Mouse (Mus musculus): Measurements from ENCODE around the gene Smc3. TPM values are rescaled to one million over a fixed set of nuclear protein-coding genes. Genes with fewer than 3 reads are reported as not detected.
A peak's percentile ranks its signal among the peaks of the same experiment; 100 is the strongest.

Gene Smc3
- polyA plus RNA-seq, 1 experiment from 2014 or later, result 95.3 TPM

DNA sequence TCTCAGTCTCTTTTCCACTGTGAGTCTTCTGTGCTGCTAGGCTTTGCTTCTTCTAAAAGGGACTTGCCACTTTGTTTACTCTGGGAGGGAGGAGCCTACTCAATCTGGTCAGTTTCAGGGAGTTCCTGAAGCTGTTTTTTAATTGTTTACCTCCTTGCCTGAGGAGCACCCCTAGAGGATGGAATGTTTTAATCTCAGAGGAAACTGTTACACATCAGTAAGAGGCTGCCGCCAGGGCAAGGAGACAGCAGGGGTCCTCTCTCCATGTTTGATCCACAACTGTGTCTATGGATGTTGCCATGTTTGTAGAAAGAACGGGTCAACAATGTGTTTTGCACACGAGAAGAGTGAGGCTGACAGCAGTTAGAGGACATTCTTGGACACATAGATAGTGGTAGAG lies 39.8 kb upstream of the Smc3 start:
- no peak overlapping the region for H3K27ac ChIP-seq (ENCODE audit: low read depth, low read length)
- no peak for DNase-seq (ENCODE audit: low spot score)
- H3K4me1 ChIP-seq (replicated peaks; ENCODE audit: control insufficient read depth, insufficient read depth, low read length), result no peaks in the 10 kb centered on the region
- no peak overlapping the region for H3K4me3 ChIP-seq (ENCODE audit: low read depth, low read length)
- WGBS, result 82% methylated on average over 3 of the region's 3 CpGs
- no peaks in the 10 kb centered on the region for H3K36me3 ChIP-seq (ENCODE audit: control insufficient read depth, insufficient read depth, low read length)
- no peak for ATAC-seq (ENCODE audit: low FRiP score)
- H3K4me2 ChIP-seq (replicated peaks; ENCODE audit: low read depth, low read length), result no peak overlapping the region
- no peak overlapping the region for H3K9ac ChIP-seq (ENCODE audit: low read depth, low read length)
- H3K9me3 ChIP-seq (ENCODE audit: control insufficient read depth, low read length), result no peaks in the 10 kb centered on the region
- no peaks in the 10 kb centered on the region for H3K27me3 ChIP-seq (ENCODE audit: control insufficient read depth, insufficient read depth, low read length)

DNA sequence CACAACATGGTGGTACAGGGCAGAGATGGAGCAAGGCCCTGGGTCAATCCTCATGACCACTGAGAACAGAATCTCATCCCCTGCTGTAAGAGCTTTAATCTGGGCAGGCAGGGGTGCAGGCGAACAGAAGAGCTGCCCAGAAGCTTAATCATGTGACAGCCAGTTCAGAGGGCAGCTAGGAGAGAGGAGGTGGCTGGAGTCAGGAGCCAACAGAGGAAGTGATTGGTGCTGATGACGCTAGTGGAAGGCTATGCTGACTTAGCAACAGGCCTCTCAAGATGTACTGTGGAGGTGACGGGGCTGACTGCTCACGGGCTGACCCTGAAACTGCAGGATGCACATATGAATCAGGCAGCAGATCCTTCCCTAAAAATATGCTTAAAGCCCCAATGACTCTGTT lies 36.0 kb upstream of the Smc3 start:
- H3K4me1 ChIP-seq (replicated peaks; ENCODE audit: control insufficient read depth, insufficient read depth, low read length), result no peaks in the 10 kb centered on the region
- H3K4me2 ChIP-seq (replicated peaks; ENCODE audit: low read depth, low read length), result no peak overlapping the region
- no peaks in the 10 kb centered on the region for H3K9me3 ChIP-seq (ENCODE audit: control insufficient read depth, low read length)
- H3K27me3 ChIP-seq (ENCODE audit: control insufficient read depth, insufficient read depth, low read length), result no peaks in the 10 kb centered on the region
- H3K36me3 ChIP-seq (ENCODE audit: control insufficient read depth, insufficient read depth, low read length), result no peaks in the 10 kb centered on the region
- H3K27ac ChIP-seq (ENCODE audit: low read depth, low read length), result no peak overlapping the region
- ATAC-seq (ENCODE audit: low FRiP score) (no peak), DNase-seq (ENCODE audit: low spot score) (no peak)
- H3K4me3 ChIP-seq (ENCODE audit: low read depth, low read length), result no peak overlapping the region
- WGBS, result 58% methylated on average over 4 of the region's 4 CpGs
- H3K9ac ChIP-seq (ENCODE audit: low read depth, low read length), result no peak overlapping the region

DNA sequence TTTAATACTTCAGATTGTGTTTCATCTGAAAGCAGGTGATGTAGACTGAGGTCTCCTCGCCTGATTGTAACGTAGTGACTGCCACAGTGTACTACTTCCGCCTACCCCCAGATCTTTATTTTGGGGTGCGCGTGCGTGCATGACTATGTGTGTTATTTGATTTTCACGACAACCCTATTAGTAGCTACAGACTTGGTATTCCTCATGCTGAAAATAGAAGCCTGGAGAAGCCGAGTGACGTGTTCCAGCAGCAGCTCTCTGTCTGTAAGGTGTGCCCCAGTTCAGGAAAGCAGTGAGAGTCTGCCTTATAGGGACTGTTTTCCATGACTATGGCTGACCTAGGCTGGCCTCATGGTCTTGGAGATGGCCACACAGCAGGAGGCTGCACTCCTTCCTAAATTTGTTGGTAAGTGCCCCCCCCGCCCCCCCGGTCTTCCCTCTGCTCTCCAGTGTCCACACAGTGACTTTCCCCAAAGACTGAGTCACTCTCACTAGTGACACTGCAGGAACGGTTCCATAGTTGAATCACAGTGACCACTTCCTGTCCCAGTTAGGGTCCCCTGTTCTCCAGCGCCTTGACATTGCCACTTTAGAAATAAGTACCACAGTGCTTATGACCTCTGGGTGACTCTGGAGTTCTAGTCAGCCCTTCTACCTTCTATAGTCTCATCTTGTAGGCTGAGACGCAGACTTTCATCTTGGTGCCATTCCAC lies 34.5 kb upstream of the Smc3 start:
- Histone ChIP-seq H3K27me3 (ENCODE audit: control insufficient read depth, insufficient read depth, low read length) (no peaks in the 10 kb centered on the region), H3K36me3 (ENCODE audit: control insufficient read depth, insufficient read depth, low read length) (no peaks in the 10 kb centered on the region), H3K4me1 (replicated peaks; ENCODE audit: control insufficient read depth, insufficient read depth, low read length) (no peaks in the 10 kb centered on the region), H3K4me2 (replicated peaks; ENCODE audit: low read depth, low read length) (no peak overlapping the region), H3K4me3 (ENCODE audit: low read depth, low read length) (no peak overlapping the region), H3K27ac (ENCODE audit: low read depth, low read length) (no peak overlapping the region), H3K9ac (ENCODE audit: low read depth, low read length) (no peak overlapping the region), H3K9me3 (ENCODE audit: control insufficient read depth, low read length) (no peaks in the 10 kb centered on the region)
- 93% methylated on average over 14 of the region's 14 CpGs for WGBS
- ATAC-seq (ENCODE audit: low FRiP score) (no peak), DNase-seq (ENCODE audit: low spot score) (no peak)

DNA sequence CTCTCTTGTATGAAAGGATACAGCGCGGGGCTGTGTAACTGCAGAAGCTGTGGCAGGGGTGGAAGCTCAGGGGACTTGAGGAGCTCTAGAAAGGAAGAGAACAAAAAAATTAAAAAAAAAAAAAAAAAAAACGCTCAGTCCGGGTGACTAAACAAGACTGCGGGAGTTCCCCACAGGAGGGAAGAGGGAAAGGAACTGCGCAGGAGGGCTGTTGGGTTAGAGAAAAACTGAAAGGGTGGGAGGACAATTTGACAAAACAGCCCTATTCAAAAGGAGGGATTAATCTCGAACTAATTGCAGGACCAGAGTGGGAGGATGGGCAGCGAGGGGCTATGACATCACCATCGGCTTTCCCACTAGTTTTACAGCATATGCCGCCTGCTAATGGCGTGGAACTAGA lies 32.3 kb upstream of the Smc3 start:
- DNase-seq (ENCODE audit: low spot score) (peak; percentile 18), ATAC-seq (ENCODE audit: low FRiP score) (no peak)
- H3K4me1 ChIP-seq (replicated peaks; ENCODE audit: control insufficient read depth, insufficient read depth, low read length), result no peaks in the 10 kb centered on the region
- WGBS, result 19% methylated on average over 11 of the region's 11 CpGs
- H3K27ac ChIP-seq (ENCODE audit: low read depth, low read length), result no peak overlapping the region
- H3K9ac ChIP-seq (ENCODE audit: low read depth, low read length), result no peak overlapping the region
- no peak overlapping the region; the same call in 1 of the 2 replicates for H3K4me2 ChIP-seq (replicated peaks; ENCODE audit: low read depth, low read length)
- no peak overlapping the region for H3K4me3 ChIP-seq (ENCODE audit: low read depth, low read length)
- no peaks in the 10 kb centered on the region for H3K27me3 ChIP-seq (ENCODE audit: control insufficient read depth, insufficient read depth, low read length)
- no peaks in the 10 kb centered on the region for H3K36me3 ChIP-seq (ENCODE audit: control insufficient read depth, insufficient read depth, low read length)
- H3K9me3 ChIP-seq (ENCODE audit: control insufficient read depth, low read length), result no peaks in the 10 kb centered on the region

DNA sequence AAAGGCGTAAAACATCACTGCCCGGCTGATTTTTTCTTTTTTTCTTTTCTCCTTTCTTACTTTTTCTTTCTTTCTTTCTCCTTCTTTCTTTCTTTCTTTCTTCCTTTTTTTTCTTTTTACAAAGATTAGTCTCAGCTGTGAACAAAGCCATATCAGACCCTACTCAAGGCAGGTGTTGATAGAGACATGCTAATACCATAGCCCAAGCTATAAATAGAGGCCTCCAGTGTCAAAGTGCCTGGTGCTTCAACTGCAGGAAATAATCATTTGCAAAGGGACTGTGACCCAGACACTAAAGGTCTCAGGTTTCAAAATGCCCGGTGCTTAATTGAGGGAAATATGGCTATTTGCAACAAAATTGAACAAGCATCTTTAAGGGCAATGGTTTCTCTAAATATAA lies 31.6 kb upstream of the Smc3 start:
- no peak overlapping the region for H3K9ac ChIP-seq (ENCODE audit: low read depth, low read length)
- DNase-seq (ENCODE audit: low spot score), result no peak
- H3K9me3 ChIP-seq (ENCODE audit: control insufficient read depth, low read length), result no peaks in the 10 kb centered on the region
- H3K4me3 ChIP-seq (ENCODE audit: low read depth, low read length), result no peak overlapping the region
- H3K36me3 ChIP-seq (ENCODE audit: control insufficient read depth, insufficient read depth, low read length), result no peaks in the 10 kb centered on the region
- ATAC-seq (ENCODE audit: low FRiP score), result no peak
- no peaks in the 10 kb centered on the region for H3K27me3 ChIP-seq (ENCODE audit: control insufficient read depth, insufficient read depth, low read length)
- H3K4me1 ChIP-seq (replicated peaks; ENCODE audit: control insufficient read depth, insufficient read depth, low read length), result no peaks in the 10 kb centered on the region
- no peak overlapping the region for H3K27ac ChIP-seq (ENCODE audit: low read depth, low read length)
- no peak overlapping the region for H3K4me2 ChIP-seq (replicated peaks; ENCODE audit: low read depth, low read length)
- 84% methylated on average over 3 of the region's 3 CpGs for WGBS

- 84% methylated on average over 4 of the region's 4 CpGs for WGBS
- no peaks in the 10 kb centered on the region for H3K27me3 ChIP-seq (ENCODE audit: control insufficient read depth, insufficient read depth, low read length)
- DNase-seq (ENCODE audit: low spot score) (no peak), ATAC-seq (ENCODE audit: low FRiP score) (no peak)
- H3K4me1 ChIP-seq (replicated peaks; ENCODE audit: control insufficient read depth, insufficient read depth, low read length), result no peaks in the 10 kb centered on the region
- H3K27ac ChIP-seq (ENCODE audit: low read depth, low read length), result no peak overlapping the region
- no peak overlapping the region for H3K4me3 ChIP-seq (ENCODE audit: low read depth, low read length)
- no peaks in the 10 kb centered on the region for H3K36me3 ChIP-seq (ENCODE audit: control insufficient read depth, insufficient read depth, low read length)
- no peak overlapping the region for H3K4me2 ChIP-seq (replicated peaks; ENCODE audit: low read depth, low read length)
- H3K9ac ChIP-seq (ENCODE audit: low read depth, low read length), result no peak overlapping the region
- H3K9me3 ChIP-seq (ENCODE audit: control insufficient read depth, low read length), result no peaks in the 10 kb centered on the region
Observed at GRCm38 (mm10) chr19:53571056-53571455, 29.1 kb upstream of the Smc3 start.

DNA sequence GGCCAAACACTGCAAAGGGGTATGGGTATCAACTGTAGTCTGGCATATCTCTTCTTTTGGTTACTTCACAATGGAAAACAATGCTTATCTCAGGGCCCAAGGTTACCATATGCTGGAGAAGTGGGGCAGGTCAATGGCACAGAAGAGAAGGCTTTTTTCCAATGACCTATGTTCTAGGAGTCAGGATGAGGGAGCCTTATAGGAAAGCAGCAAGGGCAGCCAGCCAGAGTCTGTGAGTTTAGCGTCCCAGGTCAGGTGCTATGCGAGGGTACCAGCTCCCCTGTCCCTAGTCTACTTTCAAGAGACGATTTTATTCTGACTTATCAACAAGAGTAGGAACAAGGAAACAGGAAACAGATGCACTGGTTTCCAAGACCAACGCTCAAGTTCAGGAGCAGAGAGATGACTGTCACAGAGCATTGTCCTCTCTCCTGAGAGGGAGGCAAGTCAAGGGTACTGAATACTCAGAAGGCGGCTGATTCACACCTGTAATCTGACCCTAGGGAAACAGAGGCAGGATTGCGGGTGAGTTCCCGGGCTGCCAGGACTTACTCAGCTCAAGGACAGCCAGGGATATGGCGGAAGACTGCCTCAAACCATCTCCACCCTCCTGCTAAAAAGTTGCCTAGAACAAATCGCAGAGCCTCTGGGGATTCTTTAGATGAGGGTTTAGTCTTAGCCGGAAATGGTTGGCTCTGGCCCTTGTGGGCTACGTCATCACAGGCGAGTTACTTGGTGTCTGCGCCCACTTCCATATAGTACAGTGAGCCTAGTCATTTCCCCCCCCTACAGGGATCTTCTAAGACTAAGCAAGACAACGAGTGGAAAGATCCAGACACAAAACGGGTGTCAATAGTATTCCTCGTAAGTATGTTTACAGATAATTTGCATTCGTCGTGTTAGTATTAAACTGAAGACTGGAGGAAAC lies 28.4 kb upstream of the Smc3 start:
- Histone ChIP-seq H3K36me3 (ENCODE audit: control insufficient read depth, insufficient read depth, low read length) (no peaks in the 10 kb centered on the region), H3K9me3 (ENCODE audit: control insufficient read depth, low read length) (no peaks in the 10 kb centered on the region), H3K4me1 (replicated peaks; ENCODE audit: control insufficient read depth, insufficient read depth, low read length) (no peaks in the 10 kb centered on the region), H3K4me3 (ENCODE audit: low read depth, low read length) (no peak overlapping the region), H3K4me2 (replicated peaks; ENCODE audit: low read depth, low read length) (no peak overlapping the region), H3K27ac (ENCODE audit: low read depth, low read length) (no peak overlapping the region), H3K27me3 (ENCODE audit: control insufficient read depth, insufficient read depth, low read length) (no peaks in the 10 kb centered on the region), H3K9ac (ENCODE audit: low read depth, low read length) (no peak overlapping the region)
- ATAC-seq (ENCODE audit: low FRiP score) (no peak), DNase-seq (ENCODE audit: low spot score) (no peak)
- WGBS, result 79% methylated on average over 18 of the region's 18 CpGs

- Histone ChIP-seq H3K27me3 (ENCODE audit: control insufficient read depth, insufficient read depth, low read length) (no peaks in the 10 kb centered on the region), H3K9ac (ENCODE audit: low read depth, low read length) (no peak overlapping the region), H3K4me2 (replicated peaks; ENCODE audit: low read depth, low read length) (no peak overlapping the region), H3K27ac (ENCODE audit: low read depth, low read length) (no peak overlapping the region), H3K4me1 (replicated peaks; ENCODE audit: control insufficient read depth, insufficient read depth, low read length) (no peaks in the 10 kb centered on the region), H3K36me3 (ENCODE audit: control insufficient read depth, insufficient read depth, low read length) (no peaks in the 10 kb centered on the region), H3K4me3 (ENCODE audit: low read depth, low read length) (no peak overlapping the region), H3K9me3 (ENCODE audit: control insufficient read depth, low read length) (no peaks in the 10 kb centered on the region)
- ATAC-seq (ENCODE audit: low FRiP score) (no peak), DNase-seq (ENCODE audit: low spot score) (no peak)
- 90% methylated on average over 12 of the region's 12 CpGs for WGBS
Observed at GRCm38 (mm10) chr19:53572607-53573006, 27.6 kb upstream of the Smc3 start.

DNA sequence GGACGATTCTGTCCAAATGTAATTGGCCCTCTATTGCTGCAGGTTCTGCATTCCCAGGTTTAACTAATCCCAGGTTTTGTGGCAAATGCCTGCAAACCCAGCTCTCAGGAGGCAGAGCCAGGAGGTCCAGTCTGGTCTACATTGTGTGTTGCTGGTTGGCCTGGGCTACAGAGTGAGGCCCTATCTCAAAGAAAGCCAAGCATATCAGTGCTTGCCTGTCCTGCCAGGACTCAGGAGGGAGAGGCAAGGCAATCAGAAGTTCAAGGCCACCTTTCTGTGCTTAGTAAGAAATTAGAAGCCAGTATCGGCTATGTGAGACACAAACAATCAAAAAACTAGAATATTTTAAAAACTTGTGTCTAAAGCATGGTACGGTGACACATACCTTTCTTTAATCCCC lies 27.0 kb upstream of the Smc3 start:
- Histone ChIP-seq H3K36me3 (ENCODE audit: control insufficient read depth, insufficient read depth, low read length) (no peaks in the 10 kb centered on the region), H3K27me3 (ENCODE audit: control insufficient read depth, insufficient read depth, low read length) (no peaks in the 10 kb centered on the region), H3K4me1 (replicated peaks; ENCODE audit: control insufficient read depth, insufficient read depth, low read length) (no peaks in the 10 kb centered on the region), H3K9me3 (ENCODE audit: control insufficient read depth, low read length) (no peaks in the 10 kb centered on the region), H3K4me3 (ENCODE audit: low read depth, low read length) (no peak overlapping the region), H3K9ac (ENCODE audit: low read depth, low read length) (no peak overlapping the region), H3K27ac (ENCODE audit: low read depth, low read length) (no peak overlapping the region), H3K4me2 (replicated peaks; ENCODE audit: low read depth, low read length) (no peak overlapping the region)
- 93% methylated on average over 3 of the region's 3 CpGs for WGBS
- DNase-seq (ENCODE audit: low spot score), result no peak
- ATAC-seq (ENCODE audit: low FRiP score), result no peak
